Mouse (Mus musculus): ENCODE data around the gene Mucl3. TPM values are rescaled to one million over a fixed set of nuclear protein-coding genes. Genes with fewer than 3 reads are reported as not detected.

Gene Mucl3
- polyA plus RNA-seq, 1 experiment from 2014 or later: 0.17 TPM

DNA sequence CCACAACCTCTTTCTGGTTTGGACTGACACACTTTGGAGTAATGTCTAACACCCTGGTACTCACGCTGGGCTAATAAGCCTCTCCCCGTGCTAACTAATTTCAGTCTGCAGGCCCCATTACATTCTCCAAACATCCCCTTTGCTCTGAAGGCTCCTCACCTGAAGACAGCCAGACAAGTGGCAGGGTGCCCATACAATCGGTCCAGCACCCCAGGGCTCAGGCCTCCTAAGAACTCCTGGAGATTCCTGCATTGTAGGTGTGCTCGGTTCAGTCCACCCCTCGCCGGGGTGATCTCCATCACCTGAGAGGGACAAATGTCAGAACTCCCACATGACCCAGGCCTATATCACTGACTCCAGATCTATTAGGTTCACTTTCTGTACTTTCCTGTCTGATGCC lies 29.0 kb upstream of the Mucl3 start:
- peak overlapping the region; percentile 90; the same call in 1 of the 2 replicates for H3K9ac ChIP-seq (replicated peaks; ENCODE audit: low read length)
- 86% methylated on average over 6 of the region's 6 CpGs for WGBS
- H3K4me2 ChIP-seq (replicated peaks; ENCODE audit: low read depth, low read length): peak overlapping the region; percentile 68
- no peaks in the 10 kb centered on the region for H3K9me3 ChIP-seq (ENCODE audit: low read length)
- no peak for ATAC-seq (ENCODE audit: low FRiP score, low TSS enrichment)
- H3K4me3 ChIP-seq (ENCODE audit: low read length): no peak overlapping the region
- H3K4me1 ChIP-seq (ENCODE audit: insufficient read depth, low read length): peaks cover 14% of the 10 kb centered on the region
- H3K27ac ChIP-seq (ENCODE audit: low read length): no peak overlapping the region
- 0 out of 2 replicates have a peak, but pooled peaks cover 13% of the 10 kb centered on the region for H3K36me3 ChIP-seq (ENCODE audit: insufficient read depth, low read length)
- no peaks in the 10 kb centered on the region for H3K27me3 ChIP-seq (ENCODE audit: insufficient read depth, low read length)

DNA sequence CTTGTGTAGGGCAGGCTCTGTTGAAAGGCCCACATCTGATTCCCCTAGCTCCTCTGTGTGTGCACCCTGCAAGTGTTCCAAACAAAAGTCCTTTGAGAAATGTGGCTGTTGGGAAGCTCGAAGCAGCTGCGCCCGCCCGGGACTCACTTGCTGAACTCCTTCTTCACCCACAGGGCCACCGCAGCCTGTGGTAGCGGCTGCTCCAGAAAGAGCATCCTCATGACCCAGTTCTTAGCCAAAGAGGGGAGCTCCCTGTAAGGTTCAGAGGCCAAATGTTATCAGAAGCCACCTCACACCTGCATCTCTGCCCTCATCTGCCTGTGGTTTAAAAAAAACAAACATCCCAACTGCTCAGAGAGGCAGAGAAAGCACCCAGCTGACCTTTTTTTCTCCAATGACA lies 28.4 kb upstream of the Mucl3 start:
- Histone ChIP-seq H3K27me3 (ENCODE audit: insufficient read depth, low read length) (no peaks in the 10 kb centered on the region), H3K4me2 (replicated peaks; ENCODE audit: low read depth, low read length) (no peak overlapping the region), H3K9me3 (ENCODE audit: low read length) (no peaks in the 10 kb centered on the region), H3K4me1 (ENCODE audit: insufficient read depth, low read length) (peaks cover 16% of the 10 kb centered on the region), H3K36me3 (ENCODE audit: insufficient read depth, low read length) (0 out of 2 replicates have a peak, but pooled peaks cover 13% of the 10 kb centered on the region), H3K4me3 (ENCODE audit: low read length) (no peak overlapping the region), H3K27ac (ENCODE audit: low read length) (no peak overlapping the region), H3K9ac (replicated peaks; ENCODE audit: low read length) (no peak overlapping the region)
- 93% methylated on average over 6 of the region's 6 CpGs for WGBS
- no peak for ATAC-seq (ENCODE audit: low FRiP score, low TSS enrichment)

DNA sequence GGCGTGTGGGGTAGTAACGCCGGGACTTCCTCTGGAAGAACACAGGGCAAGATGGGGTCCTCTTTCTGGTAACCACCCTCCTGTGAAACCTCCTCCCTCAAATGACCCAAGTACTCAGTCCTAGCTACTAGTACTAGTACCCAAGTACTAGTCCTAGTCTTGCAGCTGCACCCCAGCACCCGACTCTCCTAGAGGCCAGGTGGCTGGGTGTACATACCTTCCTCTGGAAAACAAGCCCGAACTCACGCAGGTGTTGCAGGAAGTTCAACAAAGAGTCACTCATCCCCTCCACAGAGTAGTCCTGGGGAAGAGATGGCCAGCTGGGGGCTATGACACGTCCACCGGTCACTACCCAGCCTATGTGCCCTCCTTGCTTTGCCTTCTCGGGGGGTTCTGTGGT lies 26.2 kb upstream of the Mucl3 start:
- Histone ChIP-seq H3K4me2 (replicated peaks; ENCODE audit: low read depth, low read length) (no peak overlapping the region), H3K9me3 (ENCODE audit: low read length) (no peaks in the 10 kb centered on the region), H3K9ac (replicated peaks; ENCODE audit: low read length) (no peak overlapping the region), H3K36me3 (ENCODE audit: insufficient read depth, low read length) (peaks cover 13% of the 10 kb centered on the region; the same call in 1 of the 2 replicates), H3K4me3 (ENCODE audit: low read length) (no peak overlapping the region), H3K4me1 (ENCODE audit: insufficient read depth, low read length) (peaks cover 21% of the 10 kb centered on the region), H3K27ac (ENCODE audit: low read length) (no peak overlapping the region), H3K27me3 (ENCODE audit: insufficient read depth, low read length) (no peaks in the 10 kb centered on the region)
- ATAC-seq (ENCODE audit: low FRiP score, low TSS enrichment): no peak
- WGBS: 89% methylated on average over 9 of the region's 9 CpGs

DNA sequence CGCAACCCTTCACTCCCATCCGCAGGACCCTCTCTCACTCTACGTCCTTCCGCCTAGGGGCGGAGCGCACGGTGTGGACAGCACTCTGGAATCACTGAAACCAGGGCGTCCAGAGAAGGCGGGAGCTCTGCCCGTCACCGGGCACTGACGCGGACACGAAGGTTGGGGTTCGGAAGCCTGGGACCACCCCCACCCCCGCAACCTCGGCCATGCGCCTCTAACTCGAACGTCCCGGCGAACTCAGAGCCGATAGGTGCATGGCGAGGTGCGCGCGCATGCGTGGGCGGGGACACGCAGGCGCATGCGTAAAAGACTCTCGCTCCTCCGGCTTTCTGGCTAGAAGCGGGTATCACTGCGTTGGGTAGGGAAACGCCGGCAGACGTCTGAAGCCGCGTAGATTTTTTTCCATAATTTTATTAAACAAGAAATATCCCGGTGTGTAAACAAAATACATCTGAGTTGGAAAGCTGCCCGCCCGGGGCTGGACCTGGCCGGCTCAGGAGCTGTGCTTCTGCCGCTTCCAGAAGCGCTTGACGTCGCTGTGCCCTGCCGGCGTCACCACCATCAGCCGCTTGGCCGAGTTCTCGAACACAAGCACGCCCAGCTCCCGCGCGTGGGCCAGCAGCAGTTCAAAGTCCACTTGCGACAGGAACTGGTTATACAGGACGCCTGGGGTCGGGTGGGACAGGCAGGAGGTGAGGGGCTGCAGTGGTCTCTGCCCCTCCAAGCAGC lies 24.0 kb upstream of the Mucl3 start, which contains the start of gene Vars2:
Gene Vars2, minus strand, starts transcription at position 259 of the 732 bp plus-strand sequence.
- Histone ChIP-seq H3K27ac (ENCODE audit: low read length) (peak within 1 kb of the TSS; percentile 85), H3K27me3 (ENCODE audit: insufficient read depth, low read length) (no peaks in the 10 kb centered on the region), H3K9ac (replicated peaks; ENCODE audit: low read length) (peak within 1 kb of the TSS; percentile 89), H3K9me3 (ENCODE audit: low read length) (no peaks in the 10 kb centered on the region), H3K4me2 (replicated peaks; ENCODE audit: low read depth, low read length) (peak within 1 kb of the TSS; percentile 92), H3K4me3 (ENCODE audit: low read length) (peak within 1 kb of the TSS; percentile 80), H3K4me1 (ENCODE audit: insufficient read depth, low read length) (peaks cover 14% of the 10 kb centered on the region), H3K36me3 (ENCODE audit: insufficient read depth, low read length) (peaks cover 26% of the 10 kb centered on the region)
- ATAC-seq (ENCODE audit: low FRiP score, low TSS enrichment): peak; percentile 87
- WGBS: under 1% methylated on average over 61 of the region's 61 CpGs

DNA sequence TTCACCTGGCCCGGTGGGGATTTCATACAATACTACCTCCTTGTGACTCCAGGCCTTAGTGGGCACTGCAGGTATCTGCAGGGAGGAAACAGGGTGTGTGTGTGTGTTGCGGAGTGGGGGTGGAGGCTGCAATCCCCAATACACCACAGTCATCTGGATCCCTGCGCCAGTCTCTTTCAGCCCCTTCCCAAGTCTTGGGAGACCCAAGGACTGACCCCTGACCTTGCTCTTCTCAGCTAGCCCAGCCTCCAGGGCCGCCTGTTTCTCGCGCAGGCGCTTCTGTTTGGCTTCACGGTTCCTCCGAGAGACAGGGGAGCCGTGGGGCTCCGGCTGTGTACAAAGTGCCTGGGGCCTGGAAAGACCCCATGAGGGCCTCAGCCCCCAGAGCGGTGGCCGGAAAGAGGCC lies 23.4 kb upstream of the Mucl3 start:
- Histone ChIP-seq H3K4me2 (replicated peaks; ENCODE audit: low read depth, low read length) (peak overlapping the region; percentile 92), H3K4me1 (ENCODE audit: insufficient read depth, low read length) (peaks cover 13% of the 10 kb centered on the region), H3K36me3 (ENCODE audit: insufficient read depth, low read length) (peaks cover 26% of the 10 kb centered on the region), H3K27me3 (ENCODE audit: insufficient read depth, low read length) (no peaks in the 10 kb centered on the region), H3K9me3 (ENCODE audit: low read length) (no peaks in the 10 kb centered on the region), H3K4me3 (ENCODE audit: low read length) (peak overlapping the region; percentile 80), H3K9ac (replicated peaks; ENCODE audit: low read length) (peak overlapping the region; percentile 89), H3K27ac (ENCODE audit: low read length) (peak overlapping the region; percentile 85)
- peak; percentile 55 for ATAC-seq (ENCODE audit: low FRiP score, low TSS enrichment)
- WGBS: 5% methylated on average over 13 of the region's 13 CpGs

DNA sequence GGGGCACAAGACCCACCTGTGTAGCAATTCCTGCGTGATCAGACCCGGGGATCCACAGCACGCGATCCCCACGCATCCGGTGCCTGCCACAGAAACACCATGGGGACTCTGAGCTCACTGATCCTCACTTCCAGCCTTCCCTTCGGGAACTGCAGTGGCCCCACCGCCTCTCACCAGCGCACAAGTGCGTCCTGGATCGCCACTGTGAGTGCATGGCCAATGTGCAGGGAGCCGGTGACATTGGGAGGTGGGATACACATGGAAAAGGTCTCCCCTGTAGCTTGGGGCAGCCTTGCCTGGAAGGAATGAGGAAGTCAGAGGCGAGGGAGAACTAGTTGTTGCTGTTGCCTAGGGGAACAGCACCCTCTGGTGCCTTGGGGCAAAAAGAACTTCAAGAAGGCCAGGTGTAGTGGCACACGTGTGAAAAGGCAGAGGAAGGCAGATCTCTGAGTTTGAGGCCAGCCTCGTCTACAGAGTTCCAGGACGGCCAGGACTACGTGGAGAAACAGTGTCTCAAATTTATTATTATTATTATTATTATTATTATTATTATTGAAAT lies 22.5 kb upstream of the Mucl3 start:
- Histone ChIP-seq H3K36me3 (ENCODE audit: insufficient read depth, low read length) (peaks cover 32% of the 10 kb centered on the region), H3K4me2 (replicated peaks; ENCODE audit: low read depth, low read length) (no peak overlapping the region), H3K9me3 (ENCODE audit: low read length) (no peaks in the 10 kb centered on the region), H3K27me3 (ENCODE audit: insufficient read depth, low read length) (no peaks in the 10 kb centered on the region), H3K9ac (replicated peaks; ENCODE audit: low read length) (peak overlapping the region; percentile 14), H3K4me3 (ENCODE audit: low read length) (no peak overlapping the region), H3K27ac (ENCODE audit: low read length) (no peak overlapping the region), H3K4me1 (ENCODE audit: insufficient read depth, low read length) (peaks cover 13% of the 10 kb centered on the region)
- no peak; the same call in 1 of the 2 replicates for ATAC-seq (ENCODE audit: low FRiP score, low TSS enrichment)
- 78% methylated on average over 17 of the region's 17 CpGs for WGBS

DNA sequence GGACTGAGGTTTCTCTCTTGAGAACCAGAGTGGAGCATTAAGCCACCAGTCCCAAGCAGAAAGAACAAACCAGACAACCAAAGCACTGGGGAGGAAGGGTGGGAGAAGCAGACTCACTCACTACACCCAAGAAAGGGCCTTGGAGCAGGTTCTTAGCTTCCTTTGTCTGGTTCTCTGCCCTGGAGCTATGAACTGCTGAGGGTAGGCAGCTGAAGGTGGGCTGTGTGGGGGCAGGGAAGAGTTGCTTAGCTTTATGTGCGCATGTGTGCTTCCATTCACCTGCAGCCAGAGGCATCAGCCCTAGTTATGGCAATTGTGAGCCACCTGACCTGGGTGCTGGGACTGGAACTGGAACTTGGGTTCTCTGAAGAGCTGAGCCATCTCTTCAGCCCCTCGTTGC lies 9.6 kb upstream of the Mucl3 start:
- Histone ChIP-seq H3K4me2 (replicated peaks; ENCODE audit: low read depth, low read length) (no peak overlapping the region), H3K9ac (replicated peaks; ENCODE audit: low read length) (no peak overlapping the region), H3K9me3 (ENCODE audit: low read length) (no peaks in the 10 kb centered on the region), H3K4me3 (ENCODE audit: low read length) (no peak overlapping the region), H3K27me3 (ENCODE audit: insufficient read depth, low read length) (no peaks in the 10 kb centered on the region), H3K27ac (ENCODE audit: low read length) (peak overlapping the region; percentile 13), H3K36me3 (ENCODE audit: insufficient read depth, low read length) (peaks cover 28% of the 10 kb centered on the region), H3K4me1 (ENCODE audit: insufficient read depth, low read length) (peaks cover 25% of the 10 kb centered on the region; the same call in 1 of the 2 replicates)
- 78% methylated on average over 2 of the region's 2 CpGs for WGBS
- no peak for ATAC-seq (ENCODE audit: low FRiP score, low TSS enrichment)

DNA sequence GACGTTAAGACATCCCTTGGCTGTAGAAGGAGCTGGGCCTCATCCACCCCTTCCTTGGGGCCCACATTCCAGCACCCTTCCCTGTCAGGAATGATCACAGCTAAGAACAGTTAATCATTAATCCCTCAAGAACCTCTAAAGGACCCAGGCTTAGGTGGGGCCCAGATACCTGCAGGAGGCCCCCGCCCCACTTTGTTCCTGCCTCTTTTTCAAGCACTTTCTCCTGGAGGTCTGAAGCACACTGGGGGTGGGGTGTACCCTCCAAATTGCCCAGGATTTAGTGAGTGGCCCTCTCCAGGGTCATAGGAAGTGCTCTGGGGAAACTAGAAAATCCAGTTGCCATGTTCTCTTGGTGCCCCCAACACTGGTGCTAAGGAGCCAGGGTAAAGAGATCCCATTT lies 5.9 kb upstream of the Mucl3 start:
- Histone ChIP-seq H3K4me3 (ENCODE audit: low read length) (no peak overlapping the region), H3K9me3 (ENCODE audit: low read length) (no peaks in the 10 kb centered on the region), H3K36me3 (ENCODE audit: insufficient read depth, low read length) (no peaks in the 10 kb centered on the region), H3K9ac (replicated peaks; ENCODE audit: low read length) (0 out of 2 replicates have a peak overlapping the region, but pooled peaks have one; percentile 32), H3K27me3 (ENCODE audit: insufficient read depth, low read length) (no peaks in the 10 kb centered on the region), H3K4me2 (replicated peaks; ENCODE audit: low read depth, low read length) (no peak overlapping the region), H3K27ac (ENCODE audit: low read length) (peak overlapping the region; percentile 79), H3K4me1 (ENCODE audit: insufficient read depth, low read length) (peaks cover 25% of the 10 kb centered on the region; the same call in 1 of the 2 replicates)
- WGBS: 48% methylated on average over 2 of the region's 2 CpGs
- peak; percentile 74; the same call in 1 of the 2 replicates for ATAC-seq (ENCODE audit: low FRiP score, low TSS enrichment)

DNA sequence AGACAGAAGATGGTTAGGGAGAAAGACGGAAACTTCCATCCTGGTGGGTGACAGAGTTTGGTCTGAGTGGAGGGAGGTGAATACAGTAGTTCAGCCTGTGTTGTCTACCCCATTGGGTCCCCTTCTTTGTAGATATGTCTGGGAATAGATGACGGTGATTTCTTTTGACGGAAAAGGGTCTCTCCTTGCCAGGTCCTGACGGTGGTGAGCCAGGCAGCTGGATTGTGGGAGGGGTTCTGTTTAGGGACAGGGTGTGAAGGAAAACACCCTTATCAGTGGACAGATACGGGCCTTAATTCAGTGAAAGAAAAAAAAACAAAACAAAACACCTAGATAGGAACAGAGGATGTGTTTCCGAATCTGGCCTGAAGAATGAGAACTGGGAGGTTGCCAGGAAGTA lies 4.1 kb downstream of the Mucl3 start:
- H3K4me3 ChIP-seq (ENCODE audit: low read length): no peak overlapping the region

More for the DNA sequence above, 4.1 kb downstream of the Mucl3 start:
- Histone ChIP-seq H3K27ac (ENCODE audit: low read length) (peak overlapping the region; percentile 13; the same call in 1 of the 2 replicates), H3K9ac (replicated peaks; ENCODE audit: low read length) (no peak overlapping the region), H3K4me2 (replicated peaks; ENCODE audit: low read depth, low read length) (peak overlapping the region; percentile 36), H3K36me3 (ENCODE audit: insufficient read depth, low read length) (no peaks in the 10 kb centered on the region), H3K27me3 (ENCODE audit: insufficient read depth, low read length) (no peaks in the 10 kb centered on the region), H3K9me3 (ENCODE audit: low read length) (no peaks in the 10 kb centered on the region), H3K4me1 (ENCODE audit: insufficient read depth, low read length) (no peaks in the 10 kb centered on the region)
- 75% methylated on average over 6 of the region's 6 CpGs for WGBS
- ATAC-seq (ENCODE audit: low FRiP score, low TSS enrichment): no peak
